Mouse (Mus musculus): Measurements from ENCODE around the gene Mkln1.

Mkln1 gene

GRCm38 (mm10) chr6:31398431-31399205 is at the start of gene Mkln1:
Mkln1 (plus strand) TSS chr6:31398735.
- TF ChIP-seq GATA4 (IDR thresholded peaks at IDR 0.05; ENCODE audit: insufficient replicate concordance, low read length): no peak

- TF ChIP-seq GATA4 (IDR thresholded peaks at IDR 0.05; ENCODE audit: insufficient replicate concordance, low read length): no peak
Observed at GRCm38 (mm10) chr6:31356444-31357191, 41.9 kb upstream of the Mkln1 start.

GRCm38 (mm10) chr6:31357286-31357685 is 41.2 kb upstream of the Mkln1 start:
- TF ChIP-seq GATA4 (IDR thresholded peaks at IDR 0.05; ENCODE audit: insufficient replicate concordance, low read length): no peak

- no peak for TF ChIP-seq GATA4 (IDR thresholded peaks at IDR 0.05; ENCODE audit: insufficient replicate concordance, low read length)
Observed at GRCm38 (mm10) chr6:31362617-31363016, 35.9 kb upstream of the Mkln1 start.

GRCm38 (mm10) chr6:31364399-31364798 is 34.1 kb upstream of the Mkln1 start:
- TF ChIP-seq GATA4 (IDR thresholded peaks at IDR 0.05; ENCODE audit: insufficient replicate concordance, low read length): no peak

DNA sequence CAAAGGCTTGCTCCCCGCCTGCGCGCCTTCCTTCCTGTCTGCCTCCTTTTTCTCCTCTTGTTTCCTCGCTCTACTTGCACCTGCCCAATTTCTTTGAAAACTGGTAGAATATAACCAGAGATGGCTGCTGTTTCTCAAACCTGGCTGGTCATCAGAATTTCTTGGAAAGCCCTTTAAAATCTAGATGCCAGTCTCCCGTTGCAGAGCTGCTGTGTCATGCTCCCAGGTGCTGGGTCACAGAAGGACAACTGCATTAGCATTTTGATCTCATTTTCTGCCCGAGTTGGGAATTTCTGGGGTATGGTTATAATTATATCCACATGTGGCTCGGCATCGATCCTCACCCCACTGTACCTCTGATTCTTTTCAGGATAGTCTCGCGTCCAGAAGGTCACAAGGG is 30.6 kb upstream of the Mkln1 start:
- TF ChIP-seq GATA4 (IDR thresholded peaks at IDR 0.05; ENCODE audit: insufficient replicate concordance, low read length): no peak

DNA sequence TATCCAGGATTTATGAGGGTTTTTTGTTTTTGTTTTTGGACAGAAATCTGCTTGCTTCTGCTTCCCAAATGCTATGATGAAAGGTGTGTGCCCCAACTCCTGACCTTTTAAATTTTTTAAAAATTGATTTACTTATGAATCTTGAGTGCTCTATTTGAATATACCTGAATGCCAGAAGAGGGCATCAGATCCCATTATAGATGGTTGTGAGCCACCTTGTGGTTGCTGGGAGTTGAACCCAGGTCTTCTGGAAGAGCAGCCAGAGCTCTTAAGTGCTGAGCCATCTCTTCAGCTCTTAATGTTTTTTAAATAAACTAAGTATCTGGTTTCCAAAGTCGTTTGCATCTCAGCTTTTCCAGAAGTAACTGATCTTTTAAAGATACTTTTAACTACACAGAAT is 30.0 kb upstream of the Mkln1 start:
- no peak for TF ChIP-seq GATA4 (IDR thresholded peaks at IDR 0.05; ENCODE audit: insufficient replicate concordance, low read length)

- no peak for TF ChIP-seq GATA4 (IDR thresholded peaks at IDR 0.05; ENCODE audit: insufficient replicate concordance, low read length)
Observed at GRCm38 (mm10) chr6:31369875-31370274, 28.7 kb upstream of the Mkln1 start.

GRCm38 (mm10) chr6:31370550-31371061 is 27.9 kb upstream of the Mkln1 start:
- TF ChIP-seq GATA4 (IDR thresholded peaks at IDR 0.05; ENCODE audit: insufficient replicate concordance, low read length): no peak

- no peak for TF ChIP-seq GATA4 (IDR thresholded peaks at IDR 0.05; ENCODE audit: insufficient replicate concordance, low read length)
Observed at GRCm38 (mm10) chr6:31371140-31371539, 27.4 kb upstream of the Mkln1 start.

GRCm38 (mm10) chr6:31372620-31373019 is 25.9 kb upstream of the Mkln1 start:
- no peak for TF ChIP-seq GATA4 (IDR thresholded peaks at IDR 0.05; ENCODE audit: insufficient replicate concordance, low read length)

DNA sequence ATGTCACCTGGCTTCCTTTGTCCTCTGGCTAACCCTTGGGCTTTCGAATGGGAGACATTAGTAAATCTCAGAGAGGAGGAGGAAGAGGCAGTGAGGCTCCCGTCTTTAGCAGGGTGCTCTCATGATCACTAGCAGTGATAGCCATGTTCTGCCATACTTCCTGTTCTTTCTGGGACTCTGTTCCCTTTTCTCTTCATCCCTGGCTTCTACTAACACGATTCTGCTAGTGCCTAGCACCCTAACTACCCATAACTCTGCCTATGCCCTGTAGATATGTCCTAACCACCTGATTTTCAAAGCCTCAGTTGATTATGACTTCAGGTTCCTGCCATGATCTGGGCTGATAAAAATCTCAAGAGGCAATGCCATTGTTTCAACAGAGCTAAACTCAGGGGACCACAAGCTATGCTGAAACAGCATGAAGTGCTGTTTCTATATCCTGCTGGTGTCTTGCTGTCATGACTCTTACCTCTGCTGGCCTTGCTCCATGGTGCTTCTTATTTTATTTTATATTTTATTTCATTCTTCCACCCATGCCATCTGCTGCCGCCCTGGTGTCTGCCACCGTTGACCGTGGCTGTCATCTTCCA is 25.4 kb upstream of the Mkln1 start:
- TF ChIP-seq GATA4 (IDR thresholded peaks at IDR 0.05; ENCODE audit: insufficient replicate concordance, low read length): no peak

- TF ChIP-seq GATA4 (IDR thresholded peaks at IDR 0.05; ENCODE audit: insufficient replicate concordance, low read length): no peak
Observed at GRCm38 (mm10) chr6:31382989-31383388, 15.5 kb upstream of the Mkln1 start.

GRCm38 (mm10) chr6:31384794-31385193 is 13.7 kb upstream of the Mkln1 start:
- no peak for TF ChIP-seq GATA4 (IDR thresholded peaks at IDR 0.05; ENCODE audit: insufficient replicate concordance, low read length)

- no peak for TF ChIP-seq GATA4 (IDR thresholded peaks at IDR 0.05; ENCODE audit: insufficient replicate concordance, low read length)
Observed at GRCm38 (mm10) chr6:31385281-31386145, 13.0 kb upstream of the Mkln1 start.
